Mouse (Mus musculus) cortical plate, adult 2 months (tissue): ENCODE data around the gene Arl6ip5.

Source experiments
- CTCF ChIP-seq: fragments of 200-500 bp; IDR thresholded peaks from 2 replicates; pipeline ENCODE4 v1.5.1; 2011; ENCODE audit warnings: mild to moderate bottlenecking, control low read depth, low read length; ENCODE audit not compliant: insufficient read depth; ENCODE audit errors: extremely low read depth
- POLR2A ChIP-seq: fragments of 200-500 bp; IDR thresholded peaks from 2 replicates; pipeline ENCODE4 v1.6.1; 2011; ENCODE audit warnings: mild to moderate bottlenecking, low read length, control low read depth; ENCODE audit not compliant: insufficient read depth; ENCODE audit errors: extremely low read depth

GRCm38 (mm10) chr6:97179367-97179828, 31.1 kb upstream of the Arl6ip5 start:
- TF ChIP-seq CTCF (no peak), POLR2A (no peak)
